Mouse (Mus musculus) monocyte, adult 5-6 weeks (primary cell): ENCODE results near the gene Fdps. TPM values are rescaled to one million over a fixed set of nuclear protein-coding genes. Genes with fewer than 3 reads are reported as not detected.

Experiments
- ATAC-seq: fragments of 153-309, 156-312 bp; replicated peaks from 2 replicates; pipeline ENCODE4 v1.8.0; 2017; ENCODE audit warnings: mild to moderate bottlenecking; ENCODE audit not compliant: low TSS enrichment, insufficient number of reproducible peaks, severe bottlenecking, poor library complexity, low FRiP score
- total RNA-seq: library from RNA; stranded (forward); fragments of 200-1000, 200-491, 200-594 nt; gene quantifications from 3 replicates; pipeline ENCODE4 v1.2.3, GENCODE M21; 2017

Gene Fdps
- 37.2 to 55.7 TPM (median 39.0 TPM) in 3 replicates for total RNA-seq

DNA sequence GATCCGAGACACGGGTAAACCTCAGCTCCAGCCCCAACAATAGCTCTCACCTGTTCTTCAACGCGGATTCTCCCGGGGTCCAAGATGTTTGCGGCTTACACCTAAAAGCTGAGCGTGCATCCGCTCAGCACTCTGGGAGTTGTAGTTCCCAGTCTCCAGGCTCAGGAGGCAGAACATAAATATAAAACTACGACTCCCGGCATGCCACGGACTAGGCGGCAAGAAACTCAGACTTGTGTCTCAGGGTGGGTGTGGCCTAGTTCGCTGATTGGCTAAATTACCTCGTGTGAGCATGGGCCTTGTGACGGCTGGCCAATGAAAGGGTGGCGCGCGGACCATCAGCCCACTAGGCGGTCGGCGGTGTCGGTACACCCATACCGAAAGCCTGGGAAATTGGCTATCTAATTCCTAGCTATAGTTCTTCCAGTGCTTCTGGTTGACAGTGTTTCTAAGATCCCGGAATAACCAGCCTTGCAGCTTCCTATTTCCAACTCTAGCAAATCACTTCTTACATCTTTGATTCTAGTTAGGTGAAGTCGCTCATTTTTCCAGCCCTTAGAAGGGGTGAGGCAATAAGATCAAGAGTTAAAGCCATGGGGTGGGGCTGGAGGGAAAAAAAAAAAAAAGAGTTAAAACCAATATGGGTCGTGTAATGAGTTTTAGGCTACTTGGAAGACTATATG, at the start of gene Fdps:
Gene Fdps (minus strand): TSS at position 148 of the 683 bp plus-strand sequence.
- ATAC-seq, result peak; percentile 99

DNA sequence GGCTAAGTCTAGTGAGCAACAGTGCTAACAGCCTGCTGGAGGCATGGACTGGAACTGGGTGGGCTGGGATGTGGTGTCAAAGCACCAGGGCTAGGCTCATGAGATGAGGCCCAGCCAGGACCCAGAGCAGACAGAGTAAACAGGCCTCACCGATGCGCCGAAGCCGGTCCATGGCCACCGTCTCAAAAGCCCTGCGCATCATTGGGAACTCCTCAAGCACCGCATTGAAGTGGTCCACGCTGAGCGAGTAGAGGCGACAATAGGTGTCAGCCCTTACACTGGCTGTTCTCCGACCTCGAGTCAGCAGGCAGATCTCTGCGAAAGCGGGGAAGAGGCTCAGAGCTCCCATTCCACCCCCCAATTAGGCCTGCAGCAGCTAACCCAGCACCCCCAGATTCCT, 46.8 kb upstream of the Fdps start:
- ATAC-seq, result no peak

- ATAC-seq, result no peak
Measured at GRCm38 (mm10) chr3:89147979-89148311, 46.2 kb upstream of the Fdps start.

DNA sequence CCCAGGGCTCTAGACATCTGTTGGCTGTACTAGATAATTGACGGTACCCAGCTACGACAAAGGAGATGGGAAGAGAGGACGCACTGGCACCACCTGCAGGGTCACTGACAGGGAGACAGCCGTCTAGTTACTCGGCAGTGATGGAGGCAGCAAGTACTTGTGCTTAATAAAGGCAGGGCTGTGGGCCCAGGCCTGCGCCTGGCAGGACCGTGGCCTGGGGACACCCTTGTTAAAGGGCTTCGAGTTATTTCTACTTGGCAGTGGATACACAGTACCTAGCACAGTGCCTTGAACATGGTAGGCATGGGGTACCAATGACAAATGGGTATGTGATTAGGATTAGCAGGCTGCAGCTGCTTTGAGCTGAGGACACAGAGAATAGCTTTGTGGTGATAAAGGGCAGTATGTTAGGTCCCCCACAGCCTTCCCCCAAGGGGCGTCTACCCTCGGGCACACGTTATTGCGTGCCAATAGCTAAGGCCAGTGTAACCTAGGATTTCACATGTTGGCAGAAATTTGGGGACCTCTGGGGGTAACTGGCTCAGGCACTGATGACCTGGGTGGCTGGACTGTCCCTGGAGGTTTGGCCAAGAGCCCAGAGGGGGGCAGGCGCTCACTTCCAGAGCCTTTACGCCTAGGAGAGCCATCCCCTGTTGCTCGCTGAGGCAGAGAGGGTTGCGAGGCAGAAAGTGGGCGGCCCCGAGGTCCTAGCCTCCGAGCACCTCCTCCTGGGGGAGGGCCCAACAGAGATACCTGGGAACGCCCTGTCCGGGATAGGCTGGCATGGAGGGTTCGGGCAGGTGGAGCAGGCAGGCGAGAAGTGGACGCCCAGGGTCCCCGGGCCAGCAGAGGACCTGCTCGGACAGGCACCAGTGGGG, 45.6 kb upstream of the Fdps start:
- ATAC-seq, result no peak

- ATAC-seq, result no peak
Measured at GRCm38 (mm10) chr3:89145566-89145965, 43.8 kb upstream of the Fdps start.

- no peak for ATAC-seq
Measured at GRCm38 (mm10) chr3:89144821-89145220, 43.1 kb upstream of the Fdps start.

- no peak for ATAC-seq
Measured at GRCm38 (mm10) chr3:89136365-89136764, 34.6 kb upstream of the Fdps start.

DNA sequence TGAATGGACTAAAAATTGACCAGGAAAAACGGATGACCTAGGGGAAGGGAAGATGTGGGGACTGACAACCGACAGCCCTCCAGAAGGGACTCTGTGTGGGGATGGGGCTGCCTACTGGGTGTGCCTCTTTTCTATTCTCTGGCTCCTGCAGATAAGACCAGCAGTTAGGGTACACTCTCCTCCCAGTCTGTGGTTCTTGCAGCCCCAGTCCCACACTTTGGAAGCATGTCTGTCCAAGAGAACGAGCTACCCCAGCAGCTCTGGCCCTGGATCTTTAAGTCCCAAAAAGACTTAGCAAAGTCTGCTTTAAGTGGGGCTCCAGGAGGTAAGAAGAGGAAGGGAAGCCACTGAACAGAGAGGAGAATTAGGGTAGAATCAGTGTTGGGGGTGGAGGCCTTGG, 34.2 kb upstream of the Fdps start, which contains the start of gene Pklr:
Gene Pklr (plus strand): TSS at position 185 of the 400 bp plus-strand sequence.
- ATAC-seq, result no peak

DNA sequence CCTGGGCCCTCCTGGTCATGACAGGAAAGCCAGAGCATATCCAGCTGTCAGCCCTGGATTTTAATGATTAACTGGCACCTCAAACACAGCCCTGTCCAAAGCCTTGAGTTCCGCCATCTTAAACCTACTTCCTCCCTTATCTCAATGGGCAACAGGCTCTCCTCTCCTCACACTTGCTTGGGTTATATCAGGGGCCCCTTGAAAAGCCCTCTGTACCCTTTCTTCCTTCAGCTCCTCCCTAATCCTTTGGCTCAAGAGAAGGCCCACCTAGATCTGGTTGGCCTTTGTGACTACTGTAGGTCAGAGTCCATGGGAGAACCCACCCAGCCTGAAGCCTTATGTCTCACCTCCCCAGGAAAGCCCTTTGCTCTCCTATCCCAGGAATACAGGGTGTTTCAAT, 32.0 kb upstream of the Fdps start:
- ATAC-seq, result no peak

- ATAC-seq, result no peak
Measured at GRCm38 (mm10) chr3:89133063-89133450, 31.3 kb upstream of the Fdps start.

- no peak for ATAC-seq
Measured at GRCm38 (mm10) chr3:89132285-89133062, 30.7 kb upstream of the Fdps start.

DNA sequence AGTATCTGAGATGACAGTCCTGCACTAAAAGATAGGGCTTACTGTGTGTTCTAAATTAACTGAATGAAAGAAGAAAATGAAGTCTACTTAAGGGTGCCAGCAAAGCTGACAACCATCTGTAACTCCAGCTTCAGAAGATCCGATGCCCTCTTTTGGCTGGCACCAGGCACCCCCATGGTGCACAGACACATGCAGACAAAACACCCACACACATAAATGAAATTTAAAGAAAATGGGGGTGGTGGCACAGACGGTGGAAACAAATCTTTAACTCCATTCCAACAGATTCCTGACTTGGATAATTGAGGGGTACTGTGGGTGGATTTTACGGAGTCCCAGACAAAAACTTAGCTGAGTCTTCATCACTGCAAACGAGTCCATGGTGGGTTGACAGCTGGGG, 30.1 kb upstream of the Fdps start:
- no peak for ATAC-seq

DNA sequence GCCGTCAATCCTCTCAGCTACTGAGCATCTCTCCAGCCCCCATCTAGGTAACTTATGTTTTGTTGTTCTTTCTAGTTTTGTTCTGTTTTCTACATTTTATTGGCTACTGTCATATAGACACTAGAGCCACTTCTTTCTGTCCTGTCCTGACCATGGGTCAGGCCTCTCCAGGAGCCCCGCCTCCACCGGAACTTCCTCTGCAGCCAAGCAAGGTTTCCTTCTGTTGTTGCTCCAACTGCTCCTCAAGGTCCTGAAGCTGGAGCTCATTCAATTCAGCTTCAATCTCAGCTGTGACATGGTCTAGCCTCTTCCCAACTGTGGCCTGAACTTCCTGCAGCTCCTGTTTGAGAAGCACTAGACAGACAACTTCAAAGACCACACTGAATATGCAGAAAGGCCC, 28.1 kb upstream of the Fdps start:
- no peak for ATAC-seq

GRCm38 (mm10) chr3:89125981-89126380, 24.2 kb upstream of the Fdps start:
- no peak for ATAC-seq

- ATAC-seq, result no peak
Measured at GRCm38 (mm10) chr3:89124241-89124640, 22.5 kb upstream of the Fdps start.

DNA sequence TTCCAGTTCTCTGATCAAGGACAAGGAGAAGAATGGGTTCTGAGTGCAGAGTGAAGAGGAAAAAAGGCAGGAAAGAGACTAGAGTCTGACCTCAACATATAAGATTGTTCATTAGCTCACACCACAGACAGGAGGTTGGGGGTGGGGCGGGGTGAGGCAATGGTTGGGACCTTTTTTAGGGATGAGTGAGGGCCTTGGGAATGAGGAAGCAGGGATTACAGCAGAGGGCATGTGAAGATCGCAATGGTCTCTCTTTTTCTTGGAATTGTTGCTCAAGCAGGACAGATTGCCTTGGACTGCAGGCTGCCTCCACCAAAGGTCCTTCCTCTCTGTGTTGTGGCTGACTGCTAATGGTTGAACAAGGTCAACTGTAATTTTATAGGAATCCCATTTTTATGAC, 21.6 kb upstream of the Fdps start:
- no peak for ATAC-seq

DNA sequence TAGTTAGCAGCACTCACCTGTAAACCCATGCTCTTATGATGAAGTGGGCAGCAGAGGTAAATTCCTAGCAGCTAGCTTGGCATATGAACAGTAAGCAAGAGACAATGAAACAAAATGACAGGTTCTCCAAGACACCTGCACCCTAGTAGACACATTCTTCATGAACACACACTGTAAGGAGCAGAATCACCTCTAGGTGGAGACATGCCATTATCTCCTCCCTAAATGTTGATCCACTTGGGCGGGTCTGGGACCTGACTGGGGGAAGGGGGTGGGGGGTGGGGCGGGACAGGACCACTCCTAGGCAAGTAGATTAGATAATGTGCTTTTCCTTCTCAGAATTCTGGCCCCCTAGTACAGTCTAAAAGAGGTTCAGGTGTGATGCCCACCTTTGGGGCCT, 13.8 kb upstream of the Fdps start:
- ATAC-seq, result no peak

GRCm38 (mm10) chr3:89113058-89113457, 11.3 kb upstream of the Fdps start:
- no peak for ATAC-seq

GRCm38 (mm10) chr3:89108146-89108545, 6.4 kb upstream of the Fdps start:
- ATAC-seq, result no peak
